Mouse (Mus musculus) thymus, adult 2 months (tissue): ENCODE results near the gene Arhgap6.

Experiments
- CTCF ChIP-seq: fragments of 200-500 bp; IDR thresholded peaks from 2 replicates; pipeline ENCODE4 v1.5.1; 2012; ENCODE audit warnings: mild to moderate bottlenecking, control low read depth, low read length, moderate library complexity, borderline replicate concordance; ENCODE audit not compliant: control insufficient read depth, poor library complexity, insufficient read depth; ENCODE audit errors: extremely low read depth
- POLR2A ChIP-seq: fragments of 200-500 bp; IDR thresholded peaks from 2 replicates; pipeline ENCODE4 v1.6.1; 2012; ENCODE audit warnings: mild to moderate bottlenecking, low read length, control low read depth, moderate library complexity; ENCODE audit not compliant: control insufficient read depth, poor library complexity, insufficient read depth; ENCODE audit errors: extremely low read depth

- TF ChIP-seq CTCF (no peak), POLR2A (no peak)
Measured at GRCm38 (mm10) chrX:169158385-169158784, 363.5 kb downstream of the Arhgap6 start.
